Mouse (Mus musculus) adrenal gland, adult 8-10 months (tissue): ENCODE measurements around the gene Itk. TPM values are rescaled to one million over a fixed set of nuclear protein-coding genes. Genes with fewer than 3 reads are reported as not detected.
"Not testable (repeated sequence)": the region's sequence is repeated elsewhere in the genome, so short reads cannot be mapped to it uniquely, and the experiment has no call there.

Experiments
- DNase-seq: peaks from one replicate; pipeline ENCODE4 v3.0.0; 2022
- total RNA-seq, 4 experiments: library from RNA; stranded (reverse); gene quantifications; 2 replicates each; pipeline ENCODE4 v1.2.4; 2022

Gene Itk
- total RNA-seq, result under 1 TPM; 0.23 to 0.65 (median 0.43) TPM

GRCm38 (mm10) chr11:46389336-46390117 lies at the start of gene Itk:
Gene Itk (minus strand): TSS chr11:46389515.
- DNase-seq, result no peak

- DNase-seq, result no peak
These were observed 48.2 kb upstream of the Itk start for GRCm38 (mm10) chr11:46437459-46438000.

DNA sequence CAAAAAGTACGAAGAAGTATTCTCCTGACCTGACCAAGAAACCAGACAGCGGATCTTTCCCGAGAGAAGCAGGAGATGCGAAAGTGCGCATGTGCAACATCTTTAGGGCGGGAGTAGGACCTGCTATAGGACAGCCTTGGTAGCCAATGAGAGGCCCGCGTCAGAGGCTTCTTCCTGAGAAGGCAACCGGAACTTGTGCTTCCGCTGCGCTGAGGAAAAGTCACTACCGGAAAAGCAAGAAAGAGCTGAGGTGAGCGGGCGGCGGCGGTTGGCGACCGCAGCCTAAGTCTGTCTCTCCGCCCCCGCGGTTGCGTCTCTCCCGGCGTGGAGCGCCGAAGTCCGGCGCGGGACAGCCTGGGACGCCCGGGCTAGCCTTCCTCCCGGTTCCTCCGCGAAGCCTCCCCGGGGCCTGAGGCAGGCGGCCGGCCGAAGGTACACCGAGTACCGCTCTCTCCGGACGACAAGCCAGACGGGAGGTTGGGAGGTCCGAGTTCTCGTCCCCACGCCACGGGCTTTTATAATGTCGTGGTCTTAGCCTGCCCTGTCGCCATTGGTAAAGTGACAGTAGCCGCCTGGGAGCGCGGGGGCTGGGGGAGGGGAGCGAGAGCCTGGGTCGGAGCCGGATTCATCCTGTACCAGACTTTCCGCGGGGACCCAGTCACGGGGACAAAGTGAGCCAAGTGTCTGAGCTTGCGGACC lies 47.6 kb upstream of the Itk start, which contains the start of gene Med7:
Gene Med7 (plus strand): TSS at position 166 of the 699 bp plus-strand sequence.
- peak; percentile 96 for DNase-seq

DNA sequence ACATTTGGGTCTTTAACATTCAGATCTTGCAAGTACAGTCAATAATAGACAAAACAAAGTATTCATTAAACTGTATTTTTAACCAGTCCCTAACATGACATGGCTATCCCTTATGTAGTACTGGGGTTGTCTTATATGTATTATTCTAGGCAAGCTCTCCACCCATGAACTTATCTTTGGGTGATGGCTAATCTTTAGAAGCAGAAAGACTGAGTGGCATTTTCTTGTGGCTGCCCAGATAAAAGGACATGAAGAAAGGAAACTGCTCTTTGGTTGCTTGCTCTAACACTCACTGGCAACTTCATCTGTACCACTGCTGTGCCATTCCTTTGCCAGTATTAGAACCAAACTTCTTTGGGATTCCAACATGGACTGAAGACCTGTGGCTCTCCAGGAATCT lies 46.0 kb upstream of the Itk start:
- no peak for DNase-seq

DNA sequence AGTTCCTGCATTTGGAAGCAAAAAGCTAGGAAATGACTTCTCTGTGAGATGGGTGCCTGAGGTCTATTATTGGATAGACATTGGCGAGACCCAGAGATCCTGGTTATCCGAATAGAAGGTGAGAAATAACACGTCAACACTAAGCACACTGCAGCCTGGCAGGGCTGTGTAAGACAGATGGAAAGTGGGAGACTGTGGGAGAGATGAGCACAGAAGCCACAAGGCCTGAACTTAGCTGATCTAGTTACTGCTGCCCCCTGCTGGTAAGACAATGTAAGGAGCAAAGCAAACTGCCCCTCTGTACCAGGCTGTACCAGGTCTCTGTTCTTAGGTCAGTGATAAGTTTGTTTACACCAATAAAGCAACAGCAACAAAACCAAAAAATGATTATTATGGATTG lies 41.8 kb upstream of the Itk start:
- peak; percentile 44 for DNase-seq

DNA sequence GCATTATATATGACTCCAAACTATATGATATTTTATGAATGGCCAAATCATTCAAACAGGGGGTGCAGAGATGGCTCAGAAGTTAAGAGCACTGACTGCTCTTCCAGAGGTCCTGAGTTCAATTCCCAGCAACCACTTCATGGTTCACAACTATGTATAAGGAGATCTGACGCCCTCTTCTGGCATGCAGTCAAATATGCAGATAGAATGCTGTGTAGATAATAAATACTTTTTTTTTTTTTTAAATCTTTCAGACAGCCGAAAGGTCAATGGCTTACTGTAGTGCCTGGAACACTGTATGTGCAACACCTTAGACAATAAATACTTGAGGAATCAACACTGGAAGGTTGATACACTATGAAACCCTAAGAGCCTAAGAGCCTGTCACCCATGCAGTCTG lies 40.8 kb upstream of the Itk start:
- no peak for DNase-seq

DNA sequence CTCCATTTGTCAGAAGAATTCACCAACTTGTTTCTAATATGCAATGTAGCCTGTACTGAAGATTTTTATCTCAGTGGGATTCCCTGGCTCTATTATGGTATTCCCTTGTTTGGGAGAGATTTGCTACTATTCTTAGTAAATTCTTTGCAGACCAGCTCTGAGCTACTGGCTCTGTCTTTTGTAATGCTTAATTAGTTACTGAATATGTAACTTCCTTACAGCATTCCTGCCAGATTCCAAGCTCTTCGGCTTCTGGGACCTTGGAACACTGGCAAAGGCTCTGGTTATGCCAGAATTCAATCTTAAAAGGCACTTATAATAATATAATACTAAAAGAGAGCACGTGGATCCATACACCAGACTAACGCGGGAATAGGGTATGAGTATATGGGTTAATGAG lies 38.8 kb upstream of the Itk start:
- DNase-seq, result not testable (repeated sequence)

- no peak for DNase-seq
These were observed 32.0 kb upstream of the Itk start for GRCm38 (mm10) chr11:46421086-46421888.

GRCm38 (mm10) chr11:46418860-46419259 lies 29.5 kb upstream of the Itk start:
- DNase-seq, result no peak

DNA sequence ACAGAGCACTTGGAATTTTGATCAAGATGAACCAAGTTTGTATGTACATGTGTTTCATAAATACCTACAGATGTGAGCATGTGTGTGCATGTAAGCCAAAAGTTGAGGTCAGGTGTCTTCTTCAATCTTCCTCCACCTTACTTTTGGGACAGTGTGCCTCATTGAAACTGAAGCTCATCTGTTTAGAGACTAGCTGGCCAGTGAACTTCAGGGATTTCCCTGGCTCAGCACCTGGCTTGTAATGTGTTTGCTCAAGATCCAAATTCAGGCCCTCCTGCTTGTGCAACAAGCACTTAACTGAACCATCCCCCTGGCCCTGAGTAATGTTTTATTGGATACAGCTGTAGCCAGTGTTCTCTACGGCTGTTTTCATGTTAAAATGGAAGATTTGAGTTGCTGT lies 29.1 kb upstream of the Itk start:
- no peak for DNase-seq

- no peak for DNase-seq
These were observed 20.8 kb upstream of the Itk start for GRCm38 (mm10) chr11:46410018-46410563.

DNA sequence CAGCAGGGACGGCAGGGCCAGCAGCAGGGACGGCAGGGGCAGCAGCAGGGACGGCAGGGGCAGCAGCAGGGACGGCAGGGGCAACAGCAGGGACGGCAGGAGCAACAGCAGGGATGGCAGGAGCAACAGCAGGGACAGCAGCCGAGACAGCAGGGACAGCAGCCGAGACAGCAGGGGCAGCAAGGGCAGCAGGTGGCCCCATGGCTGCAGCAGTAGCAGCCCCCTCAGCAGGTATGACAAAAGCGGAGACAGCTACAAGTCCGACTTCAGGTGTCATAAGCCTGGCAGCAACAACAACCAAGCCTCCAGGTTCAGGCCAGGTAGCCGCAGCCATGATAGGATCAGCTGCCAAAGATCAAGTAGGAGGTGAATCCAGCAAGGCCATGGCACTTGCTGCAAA lies 17.4 kb upstream of the Itk start:
- DNase-seq, result no peak

DNA sequence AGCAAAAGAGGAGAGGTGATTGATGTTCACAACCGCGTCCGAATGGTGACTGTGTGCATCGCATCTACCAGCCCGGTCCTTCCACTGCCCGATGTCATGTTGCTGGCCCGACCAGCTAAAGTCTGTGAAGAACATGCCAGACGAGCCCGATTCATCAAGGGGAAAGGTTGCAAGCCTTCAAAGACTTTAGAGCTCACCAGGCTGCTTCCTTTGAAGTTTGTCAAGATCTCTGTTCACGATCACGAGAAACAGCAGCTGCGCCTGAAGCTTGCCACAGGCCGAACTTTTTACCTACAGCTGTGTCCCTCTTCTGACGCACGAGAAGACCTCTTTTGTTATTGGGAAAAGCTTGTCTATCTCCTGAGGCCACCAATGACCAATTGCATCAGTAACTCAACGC lies 15.7 kb upstream of the Itk start:
- DNase-seq, result no peak

DNA sequence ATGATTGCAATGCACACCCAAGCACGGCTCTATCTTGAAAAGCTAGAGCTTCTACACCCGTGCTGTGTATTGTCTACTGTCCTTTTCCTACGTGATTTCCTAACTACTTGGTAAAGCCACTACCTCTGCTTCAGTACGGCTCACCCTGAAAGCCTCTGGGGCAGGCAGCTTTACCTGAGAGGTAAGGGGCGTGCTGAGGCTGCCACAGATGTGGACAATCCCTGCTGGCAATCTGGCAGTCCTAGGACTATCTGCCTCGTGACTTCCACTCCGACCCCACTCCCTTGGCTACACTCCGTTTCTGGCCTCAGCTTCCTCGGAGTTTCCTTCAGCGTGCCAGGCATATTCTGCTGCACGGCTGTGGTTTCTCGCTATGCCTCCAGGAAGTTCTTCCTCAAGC lies 12.2 kb upstream of the Itk start:
- DNase-seq, result no peak

DNA sequence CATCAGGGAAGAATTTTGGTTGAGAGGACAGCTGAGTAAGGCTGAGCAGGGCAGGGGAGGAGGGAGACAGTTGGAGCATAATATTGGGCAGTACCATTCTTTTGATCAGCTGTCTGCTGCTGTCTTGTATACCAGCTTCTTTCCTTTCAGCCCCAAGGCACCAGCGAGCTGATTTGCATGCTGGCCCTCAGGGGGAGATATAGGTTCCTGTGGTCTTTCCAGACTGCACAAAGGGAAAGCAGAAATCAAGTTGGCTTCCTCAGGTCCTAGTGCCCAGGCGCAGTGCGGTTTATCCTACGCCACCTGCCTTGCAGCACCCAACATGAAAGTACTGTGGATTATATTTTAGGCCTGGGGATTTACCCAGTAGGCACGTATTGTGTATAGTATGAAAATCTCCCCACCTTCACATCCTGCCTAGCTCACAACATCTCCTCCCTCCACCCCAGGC lies 9.6 kb upstream of the Itk start:
- DNase-seq, result no peak

DNA sequence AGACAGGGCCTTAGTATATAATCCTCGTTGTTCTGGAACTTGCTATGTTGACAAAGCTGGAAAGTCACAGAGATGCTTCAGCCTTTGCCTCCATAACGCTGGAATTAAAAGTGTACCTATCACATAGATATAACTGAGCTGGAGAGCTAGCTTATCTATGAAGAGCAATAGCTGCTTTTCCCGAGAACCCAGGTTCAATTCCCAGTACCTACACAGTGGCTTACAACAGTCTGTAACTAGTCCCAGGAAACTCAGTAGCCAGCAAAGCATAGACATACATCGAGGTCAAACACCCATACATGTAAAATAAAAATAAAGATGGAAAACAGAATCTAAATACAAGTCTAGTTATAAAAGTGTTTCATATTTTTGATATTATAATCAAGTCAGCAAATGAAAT lies 9.2 kb upstream of the Itk start:
- no peak for DNase-seq

- DNase-seq, result no peak
These were observed 8.6 kb upstream of the Itk start for GRCm38 (mm10) chr11:46397900-46398299.

DNA sequence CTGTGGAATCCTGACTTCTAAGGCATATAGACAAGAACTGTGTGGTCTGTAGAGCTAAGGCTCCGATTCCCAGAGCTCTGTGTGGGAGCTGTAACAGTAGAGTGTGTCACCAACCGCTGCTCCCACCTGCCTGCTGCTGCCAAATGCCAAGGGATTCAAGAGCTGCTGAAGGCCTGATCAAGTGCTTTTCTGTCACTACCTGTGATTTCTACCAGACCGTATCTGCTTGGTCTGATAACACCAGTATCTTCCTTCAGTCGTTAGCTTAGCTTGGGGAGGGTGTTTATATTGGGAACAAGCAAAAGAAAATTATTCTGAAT lies 7.5 kb upstream of the Itk start:
- no peak for DNase-seq

GRCm38 (mm10) chr11:46396167-46396859 lies 7.0 kb upstream of the Itk start, which contains the start of gene Fam71b:
Gene Fam71b (plus strand): TSS chr11:46396559.
- DNase-seq, result no peak

DNA sequence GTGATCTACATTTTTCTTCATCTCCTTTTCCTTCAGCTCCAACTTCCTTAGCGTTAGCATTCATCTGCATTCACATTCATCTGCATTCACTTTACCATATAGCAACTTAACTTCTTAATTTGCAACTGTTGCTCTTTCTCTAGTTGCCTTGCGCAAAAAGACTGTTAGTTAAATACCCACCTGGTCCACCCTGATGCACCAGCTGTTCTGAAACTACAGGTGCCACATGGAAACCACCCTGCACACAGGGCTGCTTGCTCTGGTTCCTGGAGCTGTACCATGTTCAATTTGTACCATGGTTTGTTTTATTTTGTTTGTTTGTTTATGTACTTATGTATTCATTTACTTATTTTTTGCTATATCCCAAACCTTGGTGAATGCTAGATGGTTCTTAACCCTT lies 6.4 kb upstream of the Itk start:
- DNase-seq, result no peak

- no peak for DNase-seq
These were observed 5.8 kb upstream of the Itk start for GRCm38 (mm10) chr11:46395088-46395487.

DNA sequence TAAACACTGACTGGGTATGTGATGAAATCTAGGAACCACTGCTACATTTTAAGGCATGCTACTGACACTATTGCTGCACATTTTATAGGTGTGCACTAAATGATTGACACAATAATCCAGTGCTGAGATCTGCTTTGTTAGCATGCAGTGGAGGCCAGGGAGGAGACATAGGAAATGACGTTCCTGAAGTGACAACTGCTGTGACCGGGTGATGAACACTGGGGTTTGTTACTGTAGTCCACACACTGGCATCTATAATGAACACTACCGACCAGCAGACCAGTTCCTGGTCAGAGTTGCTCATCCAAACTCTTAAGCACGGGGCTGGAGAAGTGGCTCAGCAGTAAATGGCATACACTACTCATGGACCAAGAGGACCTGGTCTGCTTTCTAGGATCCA lies 4.1 kb upstream of the Itk start:
- no peak for DNase-seq
